Mouse (Mus musculus) embryo, embryonic 10 days (tissue): Measurements from ENCODE around the gene Ppp5c.
"Not testable (repeated sequence)": the region's sequence is repeated elsewhere in the genome, so short reads cannot be mapped to it uniquely, and the experiment has no call there.

Source experiments
- DNase-seq: peaks from one replicate; pipeline ENCODE4 v3.0.0-alpha.2; 2015; ENCODE audit warnings: low spot score

Ppp5c gene

DNA sequence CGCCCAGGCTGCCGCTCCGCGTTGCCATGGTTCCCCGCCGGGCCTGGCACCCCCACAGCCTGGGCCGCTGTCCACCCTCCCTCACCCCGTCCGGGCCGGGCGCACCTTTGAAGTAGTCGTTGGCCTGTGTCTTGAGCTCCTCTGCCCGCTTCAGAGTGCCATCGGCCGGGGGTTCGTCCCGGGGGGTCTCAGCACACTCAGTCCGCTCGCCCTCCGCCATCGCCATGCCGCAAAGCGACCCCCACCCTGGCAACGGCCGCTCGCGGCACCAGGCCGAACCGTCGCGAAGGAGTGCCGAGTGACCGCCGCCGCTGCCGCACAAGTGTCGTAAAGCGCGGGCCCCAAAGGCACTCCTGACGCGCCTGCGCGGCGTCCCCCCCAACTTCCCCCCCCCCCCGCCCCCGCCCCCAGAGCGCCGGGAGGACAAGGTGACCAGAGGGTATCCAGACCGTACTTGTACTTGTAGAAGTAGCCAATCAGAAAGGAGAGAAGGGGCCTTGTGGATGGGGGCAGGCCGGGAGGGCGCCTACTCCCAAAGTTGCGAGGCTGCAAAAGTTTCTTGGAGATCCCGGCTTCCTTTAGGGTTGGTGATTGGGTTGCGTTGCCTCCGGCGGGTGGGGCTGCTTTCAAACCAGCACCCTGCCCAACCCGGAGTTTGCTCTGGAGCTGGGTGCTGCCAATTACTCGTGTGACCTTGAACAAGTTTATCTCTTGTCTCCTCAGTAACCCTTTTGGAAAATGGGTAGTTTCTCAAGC lies at the start of gene Ppp5c:
Gene Ppp5c (minus strand): TSS at position 337 of the 756 bp plus-strand sequence.
- peak; percentile 97 for DNase-seq

- DNase-seq: no peak
Observed at GRCm38 (mm10) chr7:17076542-17076941, 48.8 kb upstream of the Ppp5c start.

GRCm38 (mm10) chr7:17073904-17074615 lies 46.3 kb upstream of the Ppp5c start, which contains the start of gene Psg16:
Gene Psg16, plus strand, starts transcription at chr7:17074040.
- peak; percentile 82 for DNase-seq

DNA sequence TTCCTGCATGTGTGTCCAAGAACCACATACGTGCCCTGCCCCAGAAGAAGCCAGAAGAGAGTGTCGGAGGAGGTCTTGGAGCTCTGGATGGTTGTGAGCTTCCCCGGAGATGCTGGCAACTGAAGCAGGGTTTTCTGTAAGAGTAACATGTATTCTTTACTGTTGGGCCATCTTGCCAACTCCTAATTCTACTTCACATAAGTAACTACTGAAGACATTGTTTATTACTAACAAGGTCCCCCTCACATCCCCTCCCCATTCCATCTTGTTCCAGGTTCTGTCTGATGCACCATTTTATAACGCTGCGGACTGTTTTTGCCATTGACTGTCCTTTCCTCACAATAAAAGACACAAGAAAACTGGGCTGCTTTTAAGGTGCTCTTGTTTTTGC lies 45.8 kb upstream of the Ppp5c start:
- DNase-seq: no peak

DNA sequence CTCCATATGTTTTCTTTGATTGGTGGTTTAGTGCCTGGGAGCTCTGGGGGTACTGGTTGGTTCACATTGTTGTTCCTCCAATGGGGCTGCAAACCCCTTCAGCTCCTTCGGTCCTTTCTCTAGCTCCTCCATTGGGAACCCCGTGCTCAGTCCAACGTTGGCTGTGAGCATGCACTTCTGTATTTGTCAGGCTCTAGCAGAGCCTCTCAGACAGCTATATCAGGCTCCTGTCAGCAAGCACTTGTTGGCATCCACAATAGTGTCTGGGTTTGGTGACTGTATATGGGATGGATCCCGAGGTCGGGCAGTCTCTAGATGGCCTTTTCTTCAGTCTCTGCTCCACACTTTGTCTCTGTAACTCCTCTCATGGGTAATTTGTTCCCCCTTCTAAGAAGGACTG lies 39.9 kb upstream of the Ppp5c start:
- not testable (repeated sequence) for DNase-seq

- DNase-seq: no peak
Observed at GRCm38 (mm10) chr7:17067000-17067399, 39.3 kb upstream of the Ppp5c start.

GRCm38 (mm10) chr7:17066412-17066811 lies 38.7 kb upstream of the Ppp5c start:
- peak; percentile 90 for DNase-seq

- no peak for DNase-seq
Observed at GRCm38 (mm10) chr7:17065620-17066019, 37.9 kb upstream of the Ppp5c start.

GRCm38 (mm10) chr7:17062845-17063244 lies 35.1 kb upstream of the Ppp5c start:
- DNase-seq: no peak

- peak; percentile 90 for DNase-seq
Observed at GRCm38 (mm10) chr7:17062389-17062788, 34.7 kb upstream of the Ppp5c start, which contains the start of gene Hif3a. Gene Hif3a, minus strand, starts transcription at chr7:17062427.

GRCm38 (mm10) chr7:17060782-17061605 lies 33.3 kb upstream of the Ppp5c start:
- no peak for DNase-seq

DNA sequence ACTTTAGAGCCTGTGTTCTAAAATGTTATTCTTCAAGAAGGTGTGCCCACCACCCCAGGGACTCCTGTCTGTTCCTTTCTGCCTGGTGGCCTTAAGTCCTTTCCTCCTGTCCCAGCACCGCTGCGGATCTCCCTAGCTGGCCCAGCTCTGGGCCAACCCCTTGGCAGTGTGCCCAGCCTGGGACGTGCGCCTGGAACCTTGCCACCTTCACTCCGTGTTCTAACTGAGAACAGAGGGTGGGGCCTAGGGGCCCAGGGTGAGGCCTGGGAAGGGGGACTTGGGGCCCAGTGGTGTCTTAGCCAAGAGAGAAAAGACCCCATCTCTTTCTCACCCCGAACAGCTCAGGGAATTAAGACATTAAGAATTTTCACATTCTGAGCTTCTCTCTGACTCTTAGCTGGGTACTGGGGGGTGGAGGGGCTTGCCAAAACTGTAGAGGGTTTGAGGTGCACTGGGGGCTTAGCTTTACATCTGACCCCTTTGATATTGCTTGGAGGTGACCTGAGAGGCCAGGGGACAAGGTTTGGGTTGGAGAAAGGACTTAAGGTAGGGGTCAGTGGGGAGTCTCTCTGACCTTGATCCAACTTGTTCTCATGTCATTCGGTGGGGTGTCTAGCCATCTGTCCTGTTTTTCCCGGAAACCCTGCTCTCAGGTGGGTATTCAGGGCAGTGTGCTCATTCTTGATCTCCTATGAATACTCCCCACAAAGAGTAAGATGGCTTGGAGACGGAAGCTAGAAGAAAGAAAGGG lies 32.5 kb upstream of the Ppp5c start:
- DNase-seq: no peak

GRCm38 (mm10) chr7:17059463-17059844 lies 31.7 kb upstream of the Ppp5c start:
- DNase-seq: no peak

DNA sequence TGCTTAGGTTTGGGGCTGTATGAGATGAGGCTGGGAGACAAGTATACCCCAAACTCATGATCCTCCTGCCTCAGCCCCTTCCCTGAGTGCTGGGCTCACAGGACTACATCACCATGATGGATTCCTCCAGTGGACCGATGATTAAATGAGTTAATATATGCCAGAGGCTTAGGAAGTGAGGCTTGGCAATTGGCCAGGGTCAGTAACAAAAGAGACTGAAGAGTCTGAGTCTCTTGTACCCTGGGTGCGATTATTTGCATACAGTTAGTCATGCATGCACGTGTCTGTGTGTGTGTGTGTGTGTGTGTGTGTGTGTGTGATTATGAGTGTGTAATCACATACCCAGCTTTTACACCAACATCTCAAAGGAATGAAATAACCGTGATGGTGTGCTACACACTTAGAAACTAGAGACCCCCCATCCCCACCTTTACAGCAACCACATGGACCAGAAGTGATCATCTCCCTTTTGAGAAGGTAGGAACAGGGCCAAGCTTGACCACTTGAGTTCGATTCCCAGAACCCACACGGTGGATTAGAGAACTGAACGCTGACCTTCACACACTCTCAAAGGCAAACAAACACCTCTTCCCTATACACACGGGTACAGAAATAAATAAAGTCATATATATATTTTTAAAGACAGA lies 31.2 kb upstream of the Ppp5c start:
- no peak for DNase-seq

DNA sequence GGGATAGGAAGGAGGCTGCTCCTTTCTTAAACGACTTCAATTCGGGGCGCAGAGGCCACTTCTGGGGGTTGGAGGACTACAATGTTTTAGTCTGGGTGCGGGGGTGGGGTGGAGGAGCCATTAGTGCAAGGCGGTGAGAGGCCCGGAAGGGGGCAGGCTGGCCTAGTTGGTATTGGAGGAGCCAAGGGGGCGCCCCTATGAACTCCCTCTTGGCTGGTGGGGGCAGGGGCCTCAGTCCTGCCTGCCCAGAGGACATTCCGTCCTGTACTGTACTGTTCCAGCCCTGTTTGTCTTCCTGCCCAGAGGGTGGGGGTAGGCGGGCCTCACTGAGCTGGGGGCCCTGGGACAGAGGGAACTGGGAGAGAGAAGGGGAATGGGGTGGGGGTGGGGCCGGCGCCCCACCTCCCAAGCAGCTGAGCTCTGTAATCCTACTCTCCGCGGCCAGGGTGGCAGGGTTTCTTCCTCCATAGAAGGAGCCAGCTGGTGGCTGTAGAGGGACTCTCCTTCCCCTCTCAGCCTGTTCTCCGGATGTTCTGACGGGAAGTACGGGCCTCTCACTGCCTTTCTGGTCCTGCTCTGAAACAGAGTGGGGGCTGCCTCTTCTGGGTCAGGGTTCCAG lies 30.5 kb upstream of the Ppp5c start:
- peak; percentile 65 for DNase-seq

DNA sequence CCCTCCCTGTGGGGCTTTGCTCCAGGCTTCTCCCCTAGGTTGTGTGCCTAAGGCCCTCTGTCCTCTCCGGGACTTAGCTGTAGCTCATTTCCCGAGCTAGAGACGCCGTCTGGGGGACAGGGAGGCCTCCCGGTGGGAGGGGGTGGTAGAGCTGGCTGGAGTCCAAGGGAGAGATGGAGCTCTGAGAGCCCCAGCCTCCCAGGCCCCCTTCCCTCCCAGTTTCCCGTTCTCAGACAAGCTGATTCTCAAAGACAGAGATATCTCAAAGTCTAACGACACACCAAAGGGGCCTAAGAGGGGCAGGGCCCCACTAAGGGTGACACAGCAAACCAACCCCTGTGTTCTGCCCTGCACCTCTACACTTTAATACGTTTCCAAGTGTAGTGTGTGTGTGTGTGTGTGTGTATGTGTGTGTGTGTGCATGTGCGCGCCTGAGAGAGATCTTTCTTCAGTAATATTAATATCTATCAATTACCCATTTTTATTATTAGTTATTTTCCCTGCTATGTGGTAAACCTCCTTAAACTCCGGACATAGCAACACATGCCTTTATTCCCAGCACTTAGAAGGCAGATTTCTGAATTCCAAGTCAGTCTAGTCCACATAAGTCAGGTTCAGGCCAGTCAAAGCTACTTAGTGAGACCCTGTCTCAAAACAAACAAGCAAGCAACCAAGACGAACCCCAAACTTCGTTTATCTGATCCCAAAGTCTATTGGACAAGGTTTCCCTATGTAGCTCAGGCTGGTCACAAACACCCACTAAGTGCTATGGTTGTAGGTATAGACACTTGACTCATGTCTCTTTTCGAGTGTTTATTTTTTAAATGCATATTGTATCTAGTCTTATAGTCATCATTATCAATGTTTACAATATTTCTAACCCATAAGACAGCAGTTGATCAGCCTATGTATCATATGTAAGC lies 29.1 kb upstream of the Ppp5c start:
- DNase-seq: no peak

DNA sequence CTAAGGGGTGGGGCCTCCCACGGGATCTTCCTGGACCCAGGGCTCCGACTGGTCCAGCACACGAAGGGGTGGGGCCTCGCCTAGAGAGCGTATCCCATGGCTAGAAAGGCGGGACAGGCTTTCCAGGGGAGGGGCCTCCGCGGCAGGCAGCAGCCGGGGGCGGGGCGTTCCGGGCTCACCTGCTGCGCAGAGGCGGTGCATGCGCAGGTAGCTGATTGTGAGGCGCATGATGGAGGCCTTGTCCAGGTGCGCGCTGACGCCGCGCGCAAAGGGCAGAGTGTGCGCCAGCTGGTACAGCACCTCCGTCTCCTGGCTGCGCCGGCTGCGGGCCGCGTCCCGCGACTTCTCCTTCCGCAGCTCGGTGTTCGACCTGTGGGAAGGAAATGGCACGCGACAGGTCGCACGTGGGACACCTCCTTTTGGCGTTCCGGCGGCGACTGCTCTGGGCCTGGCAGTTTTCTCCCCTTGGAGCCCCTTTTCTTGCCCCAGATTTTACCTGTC lies 28.4 kb upstream of the Ppp5c start:
- peak; percentile 86 for DNase-seq

DNA sequence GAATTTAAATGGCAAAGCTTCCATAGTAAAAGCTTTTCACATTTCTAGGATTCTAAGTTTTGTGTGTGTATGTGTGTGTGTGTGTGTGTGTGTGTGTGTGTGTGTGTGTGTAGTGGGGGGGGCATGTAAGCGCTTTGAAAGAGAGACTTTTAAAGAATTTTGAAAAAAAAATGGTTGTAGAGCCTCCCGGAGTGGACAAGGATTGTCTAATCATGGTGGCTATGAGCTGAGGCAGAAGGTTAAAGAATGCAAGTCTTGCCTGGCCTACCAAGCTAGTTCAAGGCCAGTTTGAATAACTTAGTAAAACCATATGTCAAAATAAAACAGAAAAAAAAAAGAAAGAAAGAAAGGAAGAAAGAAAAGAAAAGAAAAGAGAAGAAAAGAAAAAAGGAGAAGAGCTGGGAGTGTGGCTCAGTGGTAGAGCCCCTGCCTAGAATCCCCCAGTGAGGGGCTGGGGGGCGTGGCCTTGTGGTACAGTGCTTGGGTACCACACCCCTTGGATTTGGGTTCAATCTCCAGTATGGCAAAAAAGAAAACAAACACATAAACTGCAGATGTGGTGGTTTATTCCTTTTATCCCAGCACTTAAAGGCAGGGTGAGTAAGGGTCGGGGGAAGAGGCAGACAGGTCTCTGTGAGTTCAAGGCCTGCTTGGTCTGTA lies 27.7 kb upstream of the Ppp5c start:
- no peak for DNase-seq
